Mouse (Mus musculus) heart, postnatal 25 days (tissue): ENCODE measurements around the gene Fam53b. TPM values are rescaled to one million over a fixed set of nuclear protein-coding genes. Genes with fewer than 3 reads are reported as not detected.

ENCODE experiments used
- DNase-seq: peaks from one replicate; pipeline ENCODE4 v3.0.0; 2022; ENCODE audit warnings: low spot score
- intact Hi-C: fragments of 180-260 bp; cut with DNase I; formaldehyde crosslinking; loops from one replicate; pipeline ENCODE4 v1.15.1; 2025
- total RNA-seq, 2 experiments: library from RNA; stranded (reverse); gene quantifications; 2 replicates each; pipeline ENCODE4 v1.2.3; 2021

The Fam53b gene
- total RNA-seq, 2 experiments from 2014 or later, result 25.8 to 26.8 TPM

DNA sequence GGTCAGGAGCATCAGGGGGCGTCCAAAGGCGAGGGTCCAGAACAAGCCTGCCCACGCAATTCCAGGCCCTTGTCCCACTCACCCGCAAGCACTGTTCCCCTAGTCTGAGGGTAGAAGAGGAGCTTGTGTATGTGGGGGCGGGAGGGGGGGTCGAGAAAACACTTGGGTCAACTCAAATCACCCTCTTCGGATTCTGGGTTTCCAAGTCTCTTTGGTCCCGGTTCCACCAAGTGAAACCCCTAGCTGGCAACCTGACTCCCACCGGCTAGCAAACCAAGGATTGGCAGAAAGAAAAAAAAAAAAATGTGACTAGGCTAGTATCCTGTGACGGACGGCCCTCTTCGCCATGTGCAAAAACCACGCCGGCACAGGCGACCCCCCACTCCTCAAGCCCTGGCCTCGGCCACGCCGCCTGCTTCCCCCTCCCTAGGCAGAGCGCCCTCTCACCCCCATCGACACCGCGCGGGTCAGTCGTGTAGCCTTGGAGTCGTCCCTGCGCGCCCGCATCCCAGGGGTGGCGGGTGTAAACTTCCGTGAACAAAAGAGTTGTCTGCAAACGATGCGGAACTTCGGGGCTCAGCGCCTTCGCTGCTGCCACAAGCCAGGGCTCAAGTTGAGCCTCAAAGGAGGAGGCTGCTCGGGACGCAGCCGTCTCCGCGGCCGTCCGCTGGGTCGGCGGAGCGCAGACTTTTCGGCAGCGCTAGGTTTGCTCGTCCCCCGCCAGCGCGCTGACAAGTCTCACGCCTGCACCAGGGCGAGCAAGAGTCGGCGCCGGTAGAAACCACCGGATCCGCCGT, 869 bp downstream of the Fam53b start:
- DNase-seq, result no peak
- intact Hi-C loops, result loop anchor here (1.0 to 5.0 kb wide), 4 partner anchors 26 to 157 kb away; partner anchors contain the start of gene Eef1akmt2

DNA sequence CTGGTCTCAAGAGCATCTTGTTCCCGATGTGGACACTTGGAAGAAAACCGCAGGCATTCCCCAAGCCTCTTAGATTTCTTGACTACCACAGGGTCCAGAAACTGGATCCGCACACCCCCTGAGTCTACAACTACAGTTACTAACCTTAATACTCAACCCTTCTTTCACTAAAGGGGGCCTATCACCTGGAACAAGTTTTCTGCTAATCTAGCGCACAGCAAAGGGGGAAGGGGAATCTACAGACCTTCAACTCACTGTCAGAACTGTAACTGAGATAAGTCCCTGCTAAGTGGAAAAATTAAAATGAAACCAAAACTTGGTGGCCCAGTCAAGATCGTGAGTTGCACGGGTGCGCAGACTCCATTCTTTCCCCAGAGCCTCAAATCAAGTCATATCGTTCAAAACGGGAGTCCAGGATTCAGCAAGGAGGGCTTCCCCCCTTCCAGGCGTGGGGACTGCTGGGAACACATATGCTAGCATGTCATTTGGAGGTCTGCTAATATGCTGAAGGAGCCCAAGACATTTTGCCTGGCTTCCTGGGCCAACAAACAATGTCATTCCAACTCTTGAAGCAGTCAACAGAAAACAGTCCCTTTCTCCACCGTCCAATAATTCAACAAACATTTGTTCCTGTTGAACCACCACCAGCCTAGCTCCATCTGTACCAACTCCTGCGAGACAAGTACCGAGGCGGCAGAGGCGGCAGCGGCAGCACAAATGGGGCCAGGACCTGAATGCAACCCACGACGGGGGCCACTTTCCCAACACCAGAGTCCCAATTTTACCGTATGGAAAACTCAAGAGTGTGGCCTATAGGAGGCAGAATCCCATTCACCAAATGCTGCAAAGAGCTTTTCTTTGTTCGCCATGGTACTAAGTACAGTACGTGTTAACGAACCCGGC, 1.7 kb downstream of the Fam53b start:
- intact Hi-C loops, result loop anchor here (1.0 to 5.0 kb wide), 6 partner anchors 25 to 156 kb away; partner anchors contain the start of gene Eef1akmt2
- DNase-seq, result no peak

DNA sequence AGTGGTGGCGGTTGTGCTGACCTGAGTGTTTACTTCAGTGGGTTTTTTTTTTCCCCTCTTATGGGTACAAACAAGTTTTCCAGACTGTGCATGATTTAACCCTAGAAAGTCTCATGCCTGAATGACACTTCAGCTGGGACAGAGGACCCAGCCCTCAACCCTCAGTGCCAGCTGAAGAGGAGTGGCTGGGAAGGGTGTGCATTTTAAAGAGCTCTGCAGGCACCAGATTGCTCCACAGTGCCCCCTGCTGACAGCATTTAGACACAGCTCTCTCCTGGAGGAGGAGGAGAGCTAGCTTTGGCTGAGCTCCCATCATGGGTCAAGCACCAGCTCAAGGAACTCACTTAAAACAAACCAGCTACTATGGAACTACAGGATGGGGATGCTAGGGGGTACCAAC, 2.8 kb downstream of the Fam53b start:
- intact Hi-C loops, result loop anchor here (2.0 to 5.0 kb wide), 3 partner anchors 34 to 138 kb away; no protein-coding TSS in a partner anchor
- peak; percentile 75 for DNase-seq

DNA sequence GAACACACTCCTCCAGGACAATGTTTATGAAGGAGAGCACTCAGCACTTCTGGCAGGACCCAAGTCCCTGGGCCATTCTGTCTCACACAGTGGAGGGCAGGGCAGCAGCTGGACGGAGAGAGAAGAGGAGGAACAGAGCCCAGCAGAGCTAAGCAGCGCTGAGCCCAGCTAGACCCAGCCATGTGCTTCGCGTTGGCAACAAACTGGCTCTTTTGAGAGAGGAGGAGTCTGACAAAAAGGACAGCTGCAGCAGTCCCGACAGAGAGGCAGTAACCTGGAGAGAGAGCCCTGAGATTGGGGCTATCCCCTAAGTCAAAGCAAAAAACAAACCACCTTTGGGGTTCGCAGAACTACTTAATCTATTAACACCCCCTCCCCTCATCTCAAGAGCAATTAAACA, 3.3 kb downstream of the Fam53b start:
- intact Hi-C loops, result loop anchor here (2.0 to 5.0 kb wide), 3 partner anchors 33 to 138 kb away; no protein-coding TSS in a partner anchor
- peak; percentile 59 for DNase-seq

DNA sequence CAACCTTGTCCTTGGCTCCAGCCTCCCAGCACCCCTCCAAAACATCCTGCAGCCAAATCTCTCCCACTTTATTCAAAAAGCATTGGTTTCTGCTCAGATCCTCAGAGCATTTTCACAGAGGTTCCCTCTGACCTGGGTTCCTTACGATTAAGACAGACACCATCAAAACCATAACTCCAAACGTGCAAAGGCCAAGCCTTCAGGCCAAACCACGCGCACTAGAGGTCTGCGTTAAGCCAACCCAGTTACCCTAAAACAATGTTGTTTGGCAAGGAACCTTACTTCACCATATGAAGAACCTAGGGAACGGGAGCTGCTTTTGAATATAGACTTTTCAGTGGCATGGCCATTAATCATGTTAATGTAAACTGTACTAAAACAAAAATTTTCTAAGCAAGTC, 4.0 kb downstream of the Fam53b start:
- DNase-seq, result no peak
- intact Hi-C loops, result loop anchor here (2.0 to 5.0 kb wide), 3 partner anchors 32 to 137 kb away; no protein-coding TSS in a partner anchor

DNA sequence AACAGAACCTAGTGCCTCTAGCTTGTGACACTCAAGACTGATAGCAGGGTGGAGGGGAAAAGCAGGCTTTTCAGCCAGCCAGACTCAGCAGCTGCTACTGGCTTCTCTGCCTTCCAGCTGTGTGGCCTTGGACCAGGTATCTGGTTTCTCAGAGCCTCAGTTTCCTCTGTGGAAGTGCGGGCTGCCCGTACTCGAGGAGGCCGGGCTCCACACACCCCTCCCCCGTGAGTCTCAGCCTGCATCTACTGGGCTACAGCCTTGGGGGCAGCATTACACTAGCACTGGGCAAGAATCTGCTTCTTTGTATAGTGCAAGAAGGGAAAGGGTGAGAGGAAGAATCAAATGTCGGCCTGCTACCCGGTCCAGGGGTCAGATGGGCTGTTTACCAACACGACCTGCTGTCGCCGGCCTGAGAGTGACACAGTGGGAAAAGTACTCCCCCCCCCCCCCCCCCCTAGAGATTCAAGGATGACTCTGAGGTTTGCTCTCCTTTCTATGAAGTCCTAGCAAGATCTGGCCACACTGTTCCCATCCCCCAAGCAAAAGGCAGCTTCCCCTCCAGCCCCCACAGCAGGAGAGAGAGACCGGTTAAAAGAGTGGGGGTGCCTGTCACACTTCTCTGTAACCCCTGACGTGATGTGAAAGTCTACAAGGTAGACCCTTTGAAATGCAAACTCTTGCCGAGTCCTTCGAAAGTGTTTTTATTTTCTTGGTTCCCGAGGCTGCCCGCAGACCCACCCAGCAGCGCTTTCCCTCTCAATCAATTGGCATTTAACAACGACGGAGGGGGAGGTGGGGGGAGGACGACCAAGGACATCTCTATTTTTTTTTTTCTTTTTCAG, 4.6 kb downstream of the Fam53b start:
- intact Hi-C loops, result no loop called here
- no peak for DNase-seq

DNA sequence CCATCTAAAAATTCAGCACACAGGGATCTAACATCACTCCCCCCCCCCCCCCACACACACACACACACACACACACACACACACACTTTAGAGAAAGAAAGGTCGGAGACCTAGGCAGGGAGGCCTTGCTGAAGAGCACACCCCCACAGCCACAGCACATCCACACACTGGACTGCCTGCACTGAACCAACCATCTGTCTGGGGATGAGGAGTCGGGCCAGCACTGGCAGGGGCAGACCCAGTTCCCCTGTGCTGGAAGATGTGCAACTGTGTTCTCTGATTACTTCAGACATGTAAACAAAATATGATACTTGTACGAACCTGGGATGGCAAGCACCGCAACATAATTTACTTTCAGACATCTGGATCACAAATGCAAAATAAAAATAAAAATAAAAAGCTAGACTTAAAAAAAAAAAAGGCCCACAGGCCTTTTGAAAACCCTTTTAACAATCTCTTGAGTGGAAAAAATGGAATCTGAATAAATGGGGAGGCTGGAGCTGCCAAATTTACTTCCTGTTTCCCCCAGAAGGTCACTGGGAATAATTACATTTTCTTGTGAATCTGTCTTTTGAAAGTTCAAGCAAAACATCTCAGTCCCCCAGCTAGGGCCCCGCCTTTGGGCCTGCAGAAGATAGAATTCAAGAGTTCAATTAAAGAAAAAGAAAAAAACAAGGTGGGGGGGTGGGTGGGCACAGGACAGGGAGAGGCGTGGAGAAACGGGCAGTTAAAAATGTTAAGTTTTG, 5.5 kb downstream of the Fam53b start:
- no peak for DNase-seq
- intact Hi-C loops, result no loop called here

DNA sequence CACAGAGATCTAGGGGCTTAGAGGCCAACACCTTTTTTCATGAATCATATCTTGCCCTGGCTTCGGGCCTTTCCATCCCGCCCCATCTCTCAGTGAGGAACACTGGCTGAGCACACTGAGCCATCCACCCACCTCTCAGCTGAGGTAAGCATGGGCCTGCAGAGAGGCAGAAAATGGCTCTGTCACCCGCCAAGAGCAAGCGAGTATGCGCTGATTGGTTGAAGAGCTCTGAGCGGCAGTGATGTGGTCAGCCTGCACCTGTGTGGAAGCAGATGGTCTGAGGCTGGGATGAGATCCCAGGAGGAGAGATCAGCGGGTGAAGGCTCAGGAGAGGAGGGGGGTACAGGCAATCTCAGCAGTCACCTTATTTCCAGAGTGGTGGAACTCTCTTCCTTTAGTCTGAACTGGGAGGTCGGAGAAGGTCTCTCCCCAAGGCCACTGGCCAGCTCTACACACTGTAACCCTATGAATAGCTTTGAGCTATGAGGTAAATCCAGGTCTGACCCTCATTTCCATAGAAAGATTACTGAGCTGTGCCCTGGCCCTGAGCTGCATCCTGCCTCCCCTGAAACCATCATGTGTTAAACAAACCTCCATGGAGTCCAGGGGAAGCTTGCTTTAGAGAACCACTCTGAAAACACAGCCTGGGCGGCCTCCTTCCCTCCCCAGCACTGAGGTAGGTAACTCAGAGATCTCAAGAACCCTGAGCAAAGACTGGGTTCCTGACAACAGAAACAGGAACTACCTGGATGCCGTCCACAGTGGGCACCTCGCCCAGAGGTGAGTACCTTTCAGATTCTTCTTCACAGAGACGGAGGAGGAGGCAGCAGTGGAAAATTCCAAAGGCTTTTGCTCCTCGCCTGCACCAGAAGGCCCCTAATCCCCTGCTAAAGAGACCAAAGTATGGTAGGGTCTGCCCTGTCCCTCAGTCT, 6.5 kb downstream of the Fam53b start:
- intact Hi-C loops, result no loop called here
- DNase-seq, result no peak

DNA sequence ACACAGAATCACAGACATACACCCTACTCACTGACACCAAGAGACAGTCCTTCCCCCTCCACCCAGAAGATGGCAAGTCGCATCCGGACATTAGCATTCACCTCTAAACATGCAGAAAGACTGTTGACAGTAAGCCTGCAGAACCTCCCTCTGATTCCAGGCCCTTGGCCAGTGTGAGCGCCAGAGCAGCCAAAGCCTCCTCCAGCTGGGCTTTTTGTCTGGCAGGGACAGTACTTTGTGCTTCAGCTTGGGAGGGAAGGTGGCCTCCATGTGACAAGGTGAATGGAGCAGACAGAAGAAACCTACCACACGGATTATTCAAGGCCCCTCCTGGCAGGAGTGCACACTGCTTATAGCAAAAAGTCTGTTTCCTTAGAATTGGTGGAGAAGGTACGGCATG, 7.4 kb downstream of the Fam53b start:
- intact Hi-C loops, result no loop called here
- DNase-seq, result no peak

DNA sequence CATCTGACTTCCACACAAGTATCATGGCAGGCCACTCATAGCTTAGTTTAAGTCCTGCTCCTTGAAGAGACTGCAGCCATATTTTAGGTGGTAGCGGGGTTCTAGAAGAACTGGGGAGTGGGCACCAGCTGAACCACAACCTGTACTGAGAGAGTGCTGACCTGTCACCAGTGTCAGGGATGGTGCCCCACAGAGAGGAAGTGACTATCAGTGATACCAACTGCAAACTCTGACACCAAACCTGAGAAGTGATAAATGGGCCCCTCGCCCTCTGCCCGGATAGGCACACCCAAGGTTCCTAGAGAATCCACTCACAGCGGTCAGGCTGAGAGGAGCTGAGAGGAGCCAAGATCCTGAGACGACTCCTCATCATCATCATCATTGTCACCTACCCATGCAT, 8.7 kb downstream of the Fam53b start:
- intact Hi-C loops, result no loop called here
- DNase-seq, result no peak

DNA sequence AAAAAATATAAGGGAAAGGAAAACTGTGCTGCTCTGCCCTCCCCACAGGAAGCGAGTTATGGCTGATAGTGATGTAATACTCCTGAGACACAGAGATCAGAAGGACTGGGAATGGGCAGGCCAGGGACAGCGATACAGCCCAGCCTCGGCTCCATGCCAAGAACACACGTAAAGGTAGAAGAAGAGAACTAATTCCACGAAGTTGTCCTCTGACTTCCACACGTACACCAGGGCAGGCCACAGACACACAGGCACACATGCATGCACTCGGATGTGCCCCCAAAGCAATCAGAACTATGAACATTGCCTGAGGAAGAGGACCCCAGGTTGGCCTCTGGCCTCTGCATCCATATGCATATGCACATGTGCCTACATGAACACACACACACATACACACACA, 9.2 kb downstream of the Fam53b start:
- no peak for DNase-seq
- intact Hi-C loops, result no loop called here

DNA sequence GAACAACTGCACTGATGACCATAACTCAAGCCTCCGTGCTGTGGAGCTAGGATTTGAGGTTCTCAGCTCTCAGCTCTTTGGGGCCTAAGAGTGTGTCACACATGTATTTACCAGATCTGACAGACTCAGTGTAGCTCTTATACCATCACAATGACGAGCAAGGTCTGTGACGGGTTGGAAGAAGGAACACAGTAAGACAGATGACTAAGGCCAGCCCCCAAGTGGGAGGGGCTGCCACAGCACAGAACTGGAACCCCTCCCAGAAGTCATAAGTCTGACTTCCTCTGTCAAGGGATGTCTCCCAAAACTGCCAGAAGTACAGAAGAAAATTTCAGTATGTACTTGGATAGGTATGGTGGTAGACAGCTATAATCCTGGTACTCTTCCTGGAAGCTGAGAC, 9.7 kb downstream of the Fam53b start:
- intact Hi-C loops, result no loop called here
- no peak for DNase-seq

DNA sequence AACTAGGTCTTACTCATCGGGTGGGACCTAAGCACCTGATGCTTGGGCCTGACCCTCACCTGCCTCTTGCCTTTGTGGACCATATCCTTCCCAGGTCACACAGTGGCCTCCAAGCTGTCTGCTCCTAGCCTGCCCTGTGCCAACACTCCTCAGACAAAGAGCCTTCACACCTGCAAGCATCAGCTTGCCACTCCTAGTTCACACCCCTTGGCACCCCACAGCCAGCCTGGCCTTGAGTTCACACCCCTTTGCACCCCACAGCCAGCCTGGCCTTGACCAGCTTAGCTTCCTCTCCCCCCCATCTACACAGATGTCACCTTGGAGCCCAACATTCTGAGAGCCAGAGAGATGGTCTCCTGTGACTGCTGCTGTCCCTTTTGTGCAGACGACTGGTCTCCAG, 10.3 kb downstream of the Fam53b start:
- intact Hi-C loops, result no loop called here
- DNase-seq, result no peak

DNA sequence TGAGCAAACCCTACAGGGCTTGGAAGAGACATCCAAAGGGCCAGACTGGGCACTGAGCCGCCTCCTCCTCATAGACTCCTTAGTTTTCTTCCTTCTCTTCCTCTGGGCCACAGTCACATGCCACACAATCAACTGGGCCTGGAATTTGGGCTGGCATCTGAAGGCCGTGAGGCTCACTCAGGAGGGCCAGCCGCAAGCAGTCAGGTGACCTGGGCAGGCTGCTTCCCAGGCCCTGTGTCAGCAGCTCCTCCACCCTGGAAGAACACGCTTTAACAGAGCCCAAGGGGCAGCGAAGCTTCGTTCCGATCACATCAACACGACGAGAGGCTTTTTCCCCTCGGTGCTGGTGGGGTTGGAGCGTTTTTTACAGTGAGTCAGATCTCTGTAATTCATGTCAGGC, 11.0 kb downstream of the Fam53b start:
- DNase-seq, result no peak
- intact Hi-C loops, result no loop called here

DNA sequence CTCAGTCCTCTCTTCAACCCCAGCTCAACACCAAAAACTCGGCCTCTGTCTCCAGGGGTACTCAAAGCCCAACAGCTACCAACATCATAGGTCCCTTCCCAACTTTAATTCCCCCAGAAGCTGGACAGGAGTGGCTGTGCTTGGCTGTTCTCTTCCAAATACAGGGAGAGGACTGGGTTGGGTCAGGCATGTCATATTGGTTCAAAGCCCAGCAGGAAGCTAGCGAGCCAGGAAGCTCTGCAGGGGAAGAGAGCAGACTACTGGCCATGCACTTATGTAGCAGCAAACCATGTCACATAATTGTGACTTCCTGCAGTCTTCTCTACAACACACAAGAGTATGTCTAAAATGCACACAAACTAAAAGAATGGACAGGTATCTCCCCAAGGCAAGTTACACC, 11.6 kb downstream of the Fam53b start:
- DNase-seq, result no peak
- intact Hi-C loops, result no loop called here

DNA sequence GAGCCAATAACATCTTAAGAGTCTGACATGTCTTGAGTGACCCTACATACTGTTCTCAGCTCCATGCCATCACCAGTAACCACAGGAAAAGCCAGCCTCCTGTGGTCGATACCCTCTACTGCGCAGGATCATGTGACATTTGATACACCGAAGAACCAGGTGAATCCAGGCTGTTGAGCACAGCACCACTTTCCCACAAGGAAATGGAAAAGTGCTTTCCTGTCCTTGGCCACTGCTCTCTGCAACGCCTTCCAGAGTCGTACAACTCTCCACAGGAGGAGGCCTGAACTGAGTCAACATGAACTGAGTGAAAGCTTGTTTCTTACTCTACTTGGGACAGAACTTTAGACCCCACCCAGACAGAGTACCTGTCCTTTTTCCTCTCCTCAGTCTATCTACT, 12.2 kb downstream of the Fam53b start:
- intact Hi-C loops, result no loop called here
- no peak for DNase-seq

DNA sequence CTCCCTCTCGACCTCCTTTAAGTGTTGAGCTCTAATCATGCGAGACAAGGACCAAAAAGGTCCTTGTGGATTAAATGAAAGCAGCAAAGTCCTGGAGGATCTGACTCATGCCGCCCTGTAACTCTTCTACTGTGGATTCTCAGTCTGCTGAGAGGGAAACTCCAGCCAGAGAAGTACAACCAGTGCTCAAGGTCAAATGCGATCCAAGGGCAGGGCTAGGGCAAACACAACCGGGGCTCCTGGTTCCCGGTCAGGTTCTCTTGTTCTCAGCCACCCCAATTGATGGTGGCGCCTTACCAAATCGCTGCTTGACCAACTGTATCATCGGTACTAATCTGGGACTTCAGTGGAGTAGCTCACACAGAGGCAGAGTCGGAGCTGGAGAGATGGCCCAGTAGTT, 12.8 kb downstream of the Fam53b start:
- no peak for DNase-seq
- intact Hi-C loops, result no loop called here
